Mouse (Mus musculus) embryonic facial prominence, embryonic 11.5 days (tissue): ENCODE measurements around the gene N6amt1. TPM values are rescaled to one million over a fixed set of nuclear protein-coding genes. Genes with fewer than 3 reads are reported as not detected.

Experiments
- ATAC-seq: fragments of 200-750 bp; cut with Nextera tagmentation; replicated peaks from 2 replicates; pipeline ENCODE4 v1.8.0; 2017; ENCODE audit warnings: low read depth; ENCODE audit not compliant: insufficient number of reproducible peaks, low FRiP score, low TSS enrichment
- DNase-seq: peaks from one replicate; pipeline ENCODE4 v3.0.0-alpha.2; 2015; ENCODE audit warnings: low spot score
- H3K27ac ChIP-seq: fragments of 300-500 bp; sonication (generic); replicated peaks from 2 replicates; pipeline ENCODE4 v1.5.1; 2014; ENCODE audit warnings: mild to moderate bottlenecking, low read depth, low read length, control low read depth
- H3K27me3 ChIP-seq: fragments of 300-500 bp; sonication (generic); 2 replicates; pipeline ENCODE4 v1.6.1; 2014; ENCODE audit warnings: mild to moderate bottlenecking, low read length, moderate library complexity, mixed read lengths; ENCODE audit not compliant: control insufficient read depth, insufficient read depth
- H3K36me3 ChIP-seq: fragments of 300-500 bp; sonication (generic); replicated peaks from 2 replicates; pipeline ENCODE4 v1.6.1; 2014; ENCODE audit warnings: low read depth, mild to moderate bottlenecking, low read length, moderate library complexity, mixed read lengths; ENCODE audit not compliant: control insufficient read depth, insufficient read depth
- H3K4me1 ChIP-seq: fragments of 300-500 bp; sonication (generic); 2 replicates; pipeline ENCODE4 v1.6.1; 2014; ENCODE audit warnings: low read length, mixed read lengths; ENCODE audit not compliant: control insufficient read depth, insufficient read depth
- H3K4me2 ChIP-seq: fragments of 300-500 bp; sonication (generic); 2 replicates; pipeline ENCODE4 v1.6.1; 2014; ENCODE audit warnings: low read depth, mild to moderate bottlenecking, control low read depth, low read length, moderate library complexity
- H3K4me3 ChIP-seq: fragments of 300-500 bp; sonication (generic); 2 replicates; pipeline ENCODE4 v1.5.1; 2014; ENCODE audit warnings: low read depth, low read length, control low read depth
- H3K9ac ChIP-seq: fragments of 300-500 bp; sonication (generic); replicated peaks from 2 replicates; pipeline ENCODE4 v1.6.1; 2014; ENCODE audit warnings: mild to moderate bottlenecking, control low read depth, low read length
- H3K9me3 ChIP-seq: fragments of 300-500 bp; sonication (generic); replicated peaks from 2 replicates; pipeline ENCODE4 v1.6.1; 2016; ENCODE audit warnings: mild to moderate bottlenecking, low read length, inconsistent platforms, mixed read lengths; ENCODE audit not compliant: control insufficient read depth
- WGBS: fragments of 180-500 bp; shearing (Covaris S2); extraction: QIAGEN DNeasy Blood & Tissue Kit; methylation state at CpG from one replicate; pipeline ENCODE4 v1.1.7; 2014; 5-methylcytosine and 5-hydroxymethylcytosine counted together
- polyA plus RNA-seq: library from polyadenylated mRNA; unstranded; fragments of >200 nt; fragmentation: Nextera tagmentation; extraction: Ambion mirVana; gene quantifications from 2 replicates; pipeline ENCODE4 v1.2.1, GENCODE M21; 2014

N6amt1 gene
- polyA plus RNA-seq: 17.1 and 18.2 TPM in 2 replicates

DNA sequence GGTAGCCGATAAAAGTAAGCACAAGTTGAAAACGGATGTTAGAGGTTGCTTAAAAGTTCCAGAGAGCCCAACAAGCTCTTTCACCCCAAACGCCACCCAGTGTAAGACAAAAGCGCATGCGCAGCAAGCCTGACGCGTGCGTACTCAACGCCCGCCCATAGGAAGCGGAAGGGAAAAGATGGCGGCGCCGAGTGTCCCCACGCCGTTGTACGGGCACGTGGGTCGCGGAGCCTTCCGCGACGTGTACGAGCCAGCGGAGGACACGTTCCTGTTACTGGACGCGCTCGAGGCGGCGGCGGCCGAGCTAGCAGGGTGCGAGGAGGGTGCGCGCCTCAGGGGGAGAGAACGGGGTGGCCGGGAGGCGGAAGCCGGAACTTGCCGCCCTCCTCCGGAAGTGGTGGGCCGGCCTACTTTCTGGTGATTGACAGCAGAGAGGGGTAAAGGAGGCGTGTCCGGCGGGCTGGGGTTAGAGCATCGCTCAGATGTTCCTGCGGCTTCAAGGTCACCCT is at the start of gene N6amt1:
Gene N6amt1 (plus strand): TSS at position 111 of the 509 bp plus-strand sequence.
- DNase-seq (peak; percentile 98), ATAC-seq (peak; percentile 99)
- peak within 1 kb of the TSS; percentile 79 for H3K9ac ChIP-seq
- peak within 1 kb of the TSS; percentile 63 for H3K4me3 ChIP-seq
- H3K27ac ChIP-seq: peak within 1 kb of the TSS; percentile 83
- WGBS: under 1% methylated on average over 48 of the region's 48 CpGs
- no peaks in the 10 kb centered on the region for H3K36me3 ChIP-seq
- no peaks in the 10 kb centered on the region for H3K9me3 ChIP-seq
- H3K27me3 ChIP-seq: no peaks in the 10 kb centered on the region
- no peaks in the 10 kb centered on the region for H3K4me1 ChIP-seq
- H3K4me2 ChIP-seq: peak within 1 kb of the TSS; percentile 8

DNA sequence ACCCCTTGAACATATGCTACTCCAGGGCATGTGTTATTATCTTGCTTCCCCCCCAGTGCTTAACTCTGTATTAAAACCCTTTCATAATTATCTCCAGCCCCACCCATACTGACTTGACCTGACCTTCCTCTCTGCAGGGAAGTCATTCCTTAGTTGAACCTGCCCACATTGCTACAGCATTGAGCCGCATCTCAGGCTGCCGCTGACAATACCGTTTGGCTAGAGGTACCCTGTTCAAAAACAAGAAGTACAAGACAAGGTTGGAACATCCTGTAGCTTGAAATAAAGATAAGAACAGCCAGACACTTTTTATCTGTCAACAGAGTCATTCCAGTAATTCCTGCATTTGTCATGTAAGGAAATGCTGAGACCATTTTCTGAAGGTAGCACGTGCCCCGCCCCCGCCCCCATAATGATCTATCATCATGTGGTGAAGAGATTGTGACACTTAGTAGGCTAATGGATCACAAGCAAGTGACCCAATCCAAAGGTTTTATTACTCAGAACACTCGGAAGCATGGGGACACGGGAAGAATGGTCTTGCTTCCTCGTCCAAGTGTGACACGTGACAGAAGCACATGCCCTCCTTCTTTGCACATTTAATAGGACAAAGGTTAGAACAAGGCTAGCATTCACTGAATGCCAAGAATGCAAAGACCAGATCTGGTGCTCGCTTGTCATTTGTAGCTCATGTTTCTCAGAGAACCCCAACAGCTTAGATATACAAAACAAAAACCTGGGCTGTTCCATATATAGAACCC is 48.6 kb upstream of the N6amt1 start:
- Histone ChIP-seq H3K9ac (no peak overlapping the region), H3K36me3 (no peaks in the 10 kb centered on the region), H3K9me3 (no peaks in the 10 kb centered on the region), H3K4me3 (no peak overlapping the region), H3K4me2 (no peak overlapping the region), H3K27me3 (no peaks in the 10 kb centered on the region), H3K27ac (no peak overlapping the region), H3K4me1 (no peaks in the 10 kb centered on the region)
- DNase-seq: no peak
- ATAC-seq: no peak
- 84% methylated on average over 11 of the region's 11 CpGs for WGBS

DNA sequence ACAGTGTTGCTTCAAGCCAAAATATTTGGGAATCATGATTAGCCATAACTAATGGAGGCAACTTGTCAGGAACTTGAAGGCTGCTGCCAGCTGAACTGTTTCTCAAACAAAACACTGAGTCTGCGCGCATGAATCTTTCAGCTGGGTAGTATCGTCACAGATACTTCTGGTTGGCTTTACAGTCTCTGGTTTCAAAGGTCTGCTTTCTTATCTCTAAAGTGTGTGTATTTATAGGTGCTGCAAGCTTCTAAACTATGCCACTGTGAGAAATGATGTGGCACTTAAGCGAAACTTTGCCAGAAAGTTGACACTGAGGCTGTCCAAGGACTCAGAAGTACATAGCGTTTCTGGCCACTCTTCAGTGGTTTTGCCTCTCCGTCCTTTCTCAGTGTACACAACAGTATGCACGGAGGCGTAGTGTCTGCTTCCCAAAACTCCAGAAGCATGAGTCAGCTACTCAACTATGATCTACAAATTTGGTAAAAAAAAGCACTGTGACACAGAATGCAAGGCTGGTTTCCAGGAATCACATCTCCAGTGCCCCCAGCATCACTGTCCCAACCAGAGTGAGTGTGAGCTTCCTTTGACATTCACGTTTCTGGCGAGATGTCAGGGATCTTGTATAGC is 46.8 kb upstream of the N6amt1 start:
- H3K27me3 ChIP-seq: no peaks in the 10 kb centered on the region
- DNase-seq (no peak), ATAC-seq (no peak)
- no peaks in the 10 kb centered on the region for H3K4me1 ChIP-seq
- H3K4me2 ChIP-seq: no peak overlapping the region
- no peak overlapping the region for H3K9ac ChIP-seq
- no peak overlapping the region for H3K27ac ChIP-seq
- 75% methylated on average over 10 of the region's 10 CpGs for WGBS
- no peaks in the 10 kb centered on the region for H3K36me3 ChIP-seq
- no peaks in the 10 kb centered on the region for H3K9me3 ChIP-seq
- no peak overlapping the region for H3K4me3 ChIP-seq

DNA sequence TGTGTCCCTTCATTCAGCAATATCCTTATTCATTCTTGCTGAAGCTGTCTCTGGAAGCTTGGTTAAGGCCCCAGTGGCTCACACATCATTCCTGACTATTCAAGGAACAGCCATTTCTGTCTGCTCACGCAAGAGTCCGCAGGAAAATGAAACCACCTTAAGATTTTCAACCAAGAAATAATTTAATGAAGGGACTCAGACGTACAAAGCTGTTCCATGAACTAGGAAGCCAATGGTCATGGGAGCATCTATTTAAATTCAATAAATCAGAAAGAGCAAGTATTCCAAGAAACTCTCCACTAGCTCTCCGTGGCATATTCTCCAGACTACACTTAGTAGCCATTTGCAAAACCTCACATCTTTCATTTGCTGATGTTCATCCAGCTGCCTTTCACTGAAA is 43.3 kb upstream of the N6amt1 start:
- Histone ChIP-seq H3K9me3 (no peaks in the 10 kb centered on the region), H3K36me3 (no peaks in the 10 kb centered on the region), H3K9ac (no peak overlapping the region), H3K27ac (no peak overlapping the region), H3K4me2 (no peak overlapping the region), H3K4me1 (no peaks in the 10 kb centered on the region), H3K4me3 (no peak overlapping the region), H3K27me3 (no peaks in the 10 kb centered on the region)
- no peak for DNase-seq
- 87% methylated on average over 4 of the region's 4 CpGs for WGBS
- ATAC-seq: no peak

DNA sequence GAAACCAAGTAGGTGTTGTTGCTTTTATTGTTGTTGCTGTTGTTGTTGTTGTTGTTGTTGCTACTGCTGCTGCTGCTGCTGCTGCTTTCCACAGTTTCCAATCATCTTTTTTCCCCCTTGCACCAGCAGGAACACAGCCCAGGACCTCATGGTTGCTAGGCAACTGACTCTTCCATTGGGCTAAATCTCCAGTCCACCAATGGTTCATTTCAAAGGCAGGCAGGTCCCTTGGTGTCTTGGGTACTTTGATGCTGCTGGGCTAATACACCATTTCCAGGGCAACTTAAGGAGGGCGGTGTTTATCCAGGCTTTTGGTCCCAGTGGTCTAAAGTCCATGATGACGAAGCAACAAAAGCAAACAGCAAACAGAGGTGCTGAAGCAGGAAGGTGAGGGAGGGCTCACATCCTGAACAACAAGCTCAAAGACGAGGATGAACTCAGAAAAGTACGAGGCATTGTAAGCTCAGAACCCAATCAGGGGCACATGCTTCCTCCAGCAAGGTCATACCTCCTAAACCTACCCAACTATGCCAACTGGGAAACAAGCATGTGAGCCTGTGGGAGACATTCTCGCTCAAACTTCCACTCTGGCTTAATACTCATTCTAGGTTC is 35.7 kb upstream of the N6amt1 start:
- DNase-seq (no peak), ATAC-seq (no peak)
- H3K4me1 ChIP-seq: no peaks in the 10 kb centered on the region
- no peak overlapping the region for H3K27ac ChIP-seq
- no peaks in the 10 kb centered on the region for H3K9me3 ChIP-seq
- H3K4me2 ChIP-seq: no peak overlapping the region
- H3K36me3 ChIP-seq: no peaks in the 10 kb centered on the region
- no peak overlapping the region for H3K4me3 ChIP-seq
- WGBS: 73% methylated on average over 5 of the region's 5 CpGs
- H3K27me3 ChIP-seq: no peaks in the 10 kb centered on the region
- H3K9ac ChIP-seq: no peak overlapping the region

DNA sequence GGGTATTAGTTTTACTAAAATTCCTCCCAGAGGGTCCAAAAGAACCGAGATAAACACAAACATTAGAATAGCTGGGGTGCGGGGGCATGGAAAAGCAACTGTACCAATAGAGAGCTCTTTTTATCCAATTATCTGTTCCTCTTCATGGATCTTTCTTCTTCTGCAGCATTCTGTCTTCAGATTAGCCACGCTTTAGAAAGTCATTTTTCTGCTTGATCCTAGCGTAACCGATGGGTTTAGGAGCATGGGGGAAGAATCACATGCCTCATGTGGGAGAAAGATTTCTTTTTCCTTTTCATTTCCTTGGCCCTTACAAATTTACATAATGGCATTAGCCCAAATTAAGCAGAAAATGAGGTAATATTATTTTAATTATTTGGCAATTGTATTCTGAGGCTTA is 35.0 kb upstream of the N6amt1 start:
- Histone ChIP-seq H3K36me3 (no peaks in the 10 kb centered on the region), H3K27me3 (no peaks in the 10 kb centered on the region), H3K4me3 (no peak overlapping the region), H3K9me3 (no peaks in the 10 kb centered on the region), H3K4me2 (no peak overlapping the region), H3K9ac (no peak overlapping the region), H3K27ac (no peak overlapping the region), H3K4me1 (no peaks in the 10 kb centered on the region)
- DNase-seq (no peak), ATAC-seq (no peak)
- 63% methylated on average over 5 of the region's 5 CpGs for WGBS

DNA sequence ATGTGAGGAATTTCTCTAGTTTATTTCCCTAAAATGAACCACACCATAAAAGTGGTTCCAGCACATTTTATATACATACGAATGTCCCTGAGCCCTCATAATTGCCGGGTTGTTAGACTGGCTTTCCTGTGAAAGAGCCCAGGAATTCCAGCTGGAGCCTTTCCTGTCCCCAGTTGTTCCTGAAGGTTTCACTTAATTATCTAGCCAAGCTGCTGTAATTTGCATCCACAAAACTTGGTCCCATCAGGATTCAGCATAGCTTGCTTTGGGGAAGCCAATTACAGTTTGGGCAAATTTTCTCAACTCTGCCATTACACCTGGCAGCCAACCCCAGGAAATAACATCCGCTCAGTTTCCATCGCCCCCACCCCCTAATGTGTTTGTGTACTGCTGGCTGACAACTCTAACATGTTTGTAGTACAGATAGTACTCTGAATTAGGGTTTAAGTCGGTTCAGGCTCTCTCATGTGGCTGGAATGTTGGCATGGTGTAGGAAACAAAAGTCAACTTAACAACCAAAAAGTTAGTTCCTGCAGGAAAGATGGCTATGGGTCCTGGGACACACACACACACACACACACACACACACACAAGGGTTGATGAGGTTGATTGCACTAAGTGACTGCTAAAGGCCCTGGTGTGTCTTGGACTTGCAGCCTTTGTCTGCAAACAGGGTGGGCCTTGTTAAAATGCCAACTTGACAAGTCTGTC is 34.3 kb upstream of the N6amt1 start:
- no peaks in the 10 kb centered on the region for H3K36me3 ChIP-seq
- no peak overlapping the region for H3K27ac ChIP-seq
- 56% methylated on average over 5 of the region's 5 CpGs for WGBS
- no peaks in the 10 kb centered on the region for H3K4me1 ChIP-seq
- H3K9ac ChIP-seq: no peak overlapping the region
- 0 out of 2 replicates have a peak, but pooled peaks have one; percentile 14 for ATAC-seq
- no peak overlapping the region for H3K4me3 ChIP-seq
- H3K4me2 ChIP-seq: no peak overlapping the region
- DNase-seq: peak; percentile 19
- no peaks in the 10 kb centered on the region for H3K27me3 ChIP-seq
- H3K9me3 ChIP-seq: no peaks in the 10 kb centered on the region
